Mouse (Mus musculus) forebrain, postnatal 0 days (tissue): ENCODE results near the gene Rhbdf2. TPM values are rescaled to one million over a fixed set of nuclear protein-coding genes. Genes with fewer than 3 reads are reported as not detected.

Source experiments
- ATAC-seq: fragments of 200-750 bp; cut with Nextera tagmentation; 2 replicates; pipeline ENCODE4 v1.8.0; 2017; ENCODE audit warnings: mild to moderate bottlenecking, moderate library complexity
- DNase-seq: peaks from one replicate; pipeline ENCODE4 v3.0.0-alpha.2; 2015
- H3K27ac ChIP-seq: fragments of 300-500 bp; sonication (generic); 2 replicates; pipeline ENCODE4 v1.5.1; 2014; ENCODE audit warnings: low read depth, mild to moderate bottlenecking, antibody characterized with exemption, low read length, moderate library complexity, mixed read lengths
- H3K27me3 ChIP-seq: fragments of 300-500 bp; sonication (generic); 2 replicates; pipeline ENCODE4 v1.6.1; 2014; ENCODE audit warnings: mild to moderate bottlenecking, low read length, mixed read lengths; ENCODE audit not compliant: insufficient read depth
- H3K36me3 ChIP-seq: fragments of 300-500 bp; sonication (generic); 2 replicates; pipeline ENCODE4 v1.6.1; 2014; ENCODE audit warnings: mild to moderate bottlenecking, moderate library complexity; ENCODE audit not compliant: insufficient read depth
- H3K4me1 ChIP-seq: fragments of 300-500 bp; sonication (generic); 2 replicates; pipeline ENCODE4 v1.6.1; 2014; ENCODE audit warnings: antibody characterized with exemption; ENCODE audit not compliant: insufficient read depth
- H3K4me2 ChIP-seq: fragments of 300-500 bp; sonication (generic); 2 replicates; pipeline ENCODE4 v1.6.1; 2014; ENCODE audit warnings: low read depth, mild to moderate bottlenecking, moderate library complexity
- H3K4me3 ChIP-seq: fragments of 300-500 bp; sonication (generic); 2 replicates; pipeline ENCODE4 v1.5.1; 2014; ENCODE audit warnings: low read depth, low read length, mixed read lengths
- H3K9ac ChIP-seq: fragments of 300-500 bp; sonication (generic); 2 replicates; pipeline ENCODE4 v1.6.1; 2014; ENCODE audit warnings: mild to moderate bottlenecking
- H3K9me3 ChIP-seq: fragments of 300-500 bp; sonication (generic); 2 replicates; pipeline ENCODE4 v1.6.1; 2016; ENCODE audit warnings: low read length
- CTCF ChIP-seq: sonication (generic); IDR thresholded peaks from 2 replicates; pipeline ENCODE4 v1.5.1; 2016; ENCODE audit warnings: antibody characterized with exemption, control low read depth, low read depth
- WGBS: fragments of 180-500 bp; shearing (Covaris S2); extraction: QIAGEN DNeasy Blood & Tissue Kit; methylation state at CpG from one replicate; pipeline ENCODE4 v1.1.7; 2014; 5-methylcytosine and 5-hydroxymethylcytosine counted together
- polyA plus RNA-seq: library from polyadenylated mRNA; unstranded; fragments of >200 nt; fragmentation: Nextera tagmentation; extraction: Ambion mirVana; gene quantifications from 2 replicates; pipeline ENCODE4 v1.2.1, GENCODE M21; 2015
- total RNA-seq: library from RNA; depleted of rRNA; stranded (reverse); fragments of >200 nt; gene quantifications from 2 replicates; pipeline ENCODE4 v1.2.3, GENCODE M21; 2014

The Rhbdf2 gene
- total and polyA plus RNA-seq, 2 experiments from 2014 or later, result 0.97 to 1.9 TPM

DNA sequence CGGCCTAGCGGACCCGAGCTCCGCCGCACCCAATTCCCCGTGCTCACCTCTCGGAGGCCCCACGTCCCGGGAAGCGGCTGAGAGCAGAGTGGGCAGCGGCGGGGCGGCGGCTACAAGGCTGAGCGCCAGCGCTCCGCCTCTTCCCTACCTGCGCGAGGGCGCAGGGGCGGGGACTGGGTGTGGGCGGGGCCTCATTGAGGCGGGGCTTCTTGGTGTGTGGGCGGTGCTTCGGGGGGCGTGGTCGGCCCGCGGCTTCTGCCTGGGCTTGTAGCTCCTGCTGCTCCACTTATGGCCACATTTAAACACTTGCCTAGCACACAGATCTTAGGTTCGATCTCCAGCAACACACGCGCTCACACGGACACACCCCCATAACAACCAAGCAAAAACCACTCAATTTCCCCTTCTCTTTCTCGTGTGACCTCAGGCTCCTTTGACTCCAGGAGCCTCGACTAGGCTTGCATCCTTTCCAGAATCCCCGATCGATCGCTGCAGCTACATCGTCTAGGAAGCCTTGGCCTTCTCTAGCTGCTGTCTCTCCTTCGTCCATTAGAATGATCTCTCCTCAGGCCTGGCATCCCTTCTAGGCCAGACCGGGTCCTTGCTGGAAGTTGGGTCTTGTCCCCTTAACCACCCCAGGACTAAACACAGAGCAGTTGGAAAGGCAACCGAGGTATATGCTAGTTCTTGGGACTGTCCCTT is 2.5 kb downstream of the Rhbdf2 start:
- H3K4me2 ChIP-seq, result peak overlapping the region; percentile 63
- H3K9ac ChIP-seq, result peak overlapping the region; percentile 37; the same call in 1 of the 2 replicates
- H3K9me3 ChIP-seq, result no peaks in the 10 kb centered on the region
- H3K36me3 ChIP-seq, result no peaks in the 10 kb centered on the region
- peak overlapping the region; percentile 41 for H3K4me3 ChIP-seq
- peaks cover 5% of the 10 kb centered on the region; the same call in 1 of the 2 replicates for H3K27me3 ChIP-seq
- H3K27ac ChIP-seq, result no peak overlapping the region
- TF ChIP-seq CTCF, result no peak
- DNase-seq, result peak; percentile 27
- WGBS, result 14% methylated on average over 42 of the region's 42 CpGs
- ATAC-seq, result no peak
- H3K4me1 ChIP-seq, result no peaks in the 10 kb centered on the region

- Histone ChIP-seq H3K27ac (no peak overlapping the region), H3K9ac (peak overlapping the region; percentile 37; the same call in 1 of the 2 replicates), H3K27me3 (peaks cover 5% of the 10 kb centered on the region; the same call in 1 of the 2 replicates), H3K4me3 (peak overlapping the region; percentile 41), H3K4me1 (no peaks in the 10 kb centered on the region), H3K36me3 (no peaks in the 10 kb centered on the region), H3K4me2 (peak overlapping the region; percentile 63), H3K9me3 (no peaks in the 10 kb centered on the region)
- WGBS, result 10% methylated on average over 40 of the region's 40 CpGs
- TF ChIP-seq CTCF, result peak; percentile 22
- DNase-seq, result no peak
- ATAC-seq, result no peak
Observed at GRCm38 (mm10) chr11:116623281-116624124, 3.3 kb downstream of the Rhbdf2 start.

DNA sequence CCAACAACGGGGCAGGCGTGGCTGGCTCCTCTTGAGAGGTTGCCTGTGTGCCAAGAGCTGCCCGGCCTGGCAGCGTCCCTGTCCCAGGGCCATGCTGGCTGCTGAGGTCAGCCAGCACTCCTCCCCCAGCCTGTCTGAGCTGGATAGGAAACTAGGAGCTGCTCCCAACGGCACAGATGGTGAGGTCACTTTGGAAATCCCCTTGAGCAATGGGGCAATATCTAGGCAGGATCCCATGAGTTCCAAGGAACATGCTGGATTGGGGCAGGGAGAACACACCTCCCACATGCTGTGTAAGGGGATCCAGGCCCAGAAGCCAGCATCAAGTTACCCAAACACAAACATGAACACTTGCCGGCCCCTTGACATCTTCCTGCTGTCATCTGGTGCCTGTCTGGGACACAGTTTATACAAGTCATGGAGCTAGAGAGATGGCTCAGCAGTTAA is 5.5 kb downstream of the Rhbdf2 start:
- H3K4me3 ChIP-seq, result no peak overlapping the region
- DNase-seq, result peak; percentile 35
- TF ChIP-seq CTCF, result no peak
- ATAC-seq, result peak; percentile 46
- H3K4me2 ChIP-seq, result no peak overlapping the region
- H3K27ac ChIP-seq, result no peak overlapping the region
- peaks cover 5% of the 10 kb centered on the region; the same call in 1 of the 2 replicates for H3K27me3 ChIP-seq
- H3K4me1 ChIP-seq, result no peaks in the 10 kb centered on the region
- no peaks in the 10 kb centered on the region for H3K9me3 ChIP-seq
- WGBS, result 36% methylated on average over 6 of the region's 6 CpGs
- no peaks in the 10 kb centered on the region for H3K36me3 ChIP-seq
- no peak overlapping the region for H3K9ac ChIP-seq

DNA sequence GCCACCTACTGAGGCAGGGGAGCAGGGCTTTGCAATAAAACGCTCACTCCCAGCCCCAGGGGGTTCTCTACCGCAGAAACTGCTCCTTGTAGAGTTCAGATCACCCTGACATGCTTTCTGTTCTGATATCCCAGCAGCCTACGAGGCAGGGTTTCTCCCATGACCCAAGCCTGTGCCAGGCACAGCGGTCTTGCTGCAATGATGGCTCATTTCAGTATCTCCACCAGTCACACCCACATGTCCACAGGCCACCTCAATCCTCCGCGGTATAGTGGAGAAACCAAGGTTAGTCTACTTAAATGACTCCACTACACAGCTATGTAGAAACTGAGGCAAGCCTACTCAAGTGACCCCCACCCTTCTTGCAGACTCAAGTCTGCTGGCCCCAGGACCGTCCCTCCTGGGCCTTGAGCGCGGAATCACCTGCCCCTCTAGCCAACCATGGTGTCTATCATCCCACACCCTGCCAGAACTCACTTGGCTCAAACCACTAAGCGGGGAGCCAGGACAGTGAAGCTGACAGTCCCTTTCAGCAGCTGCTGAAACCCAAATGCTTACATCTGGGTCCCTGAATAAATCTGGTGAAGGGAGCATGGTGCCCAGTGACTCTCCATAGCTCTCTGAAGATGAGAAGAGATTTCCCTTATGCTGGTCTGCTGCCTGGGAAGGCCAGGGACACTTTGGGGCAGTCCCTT is 6.1 kb downstream of the Rhbdf2 start:
- no peaks in the 10 kb centered on the region for H3K36me3 ChIP-seq
- H3K4me3 ChIP-seq, result no peak overlapping the region
- H3K9ac ChIP-seq, result no peak overlapping the region
- peaks cover 5% of the 10 kb centered on the region; the same call in 1 of the 2 replicates for H3K27me3 ChIP-seq
- DNase-seq (no peak), ATAC-seq (peak; percentile 33)
- no peak overlapping the region for H3K27ac ChIP-seq
- no peak for TF ChIP-seq CTCF
- WGBS, result 73% methylated on average over 10 of the region's 10 CpGs
- no peaks in the 10 kb centered on the region for H3K9me3 ChIP-seq
- no peak overlapping the region for H3K4me2 ChIP-seq
- H3K4me1 ChIP-seq, result no peaks in the 10 kb centered on the region

GRCm38 (mm10) chr11:116620073-116620472 is 6.7 kb downstream of the Rhbdf2 start:
- DNase-seq (no peak), ATAC-seq (no peak)
- Histone ChIP-seq H3K27me3 (peaks cover 3% of the 10 kb centered on the region; the same call in 1 of the 2 replicates), H3K4me1 (no peaks in the 10 kb centered on the region), H3K9me3 (no peaks in the 10 kb centered on the region), H3K4me2 (no peak overlapping the region), H3K36me3 (no peaks in the 10 kb centered on the region), H3K4me3 (no peak overlapping the region), H3K9ac (no peak overlapping the region), H3K27ac (no peak overlapping the region)
- 39% methylated on average over 9 of the region's 9 CpGs for WGBS
- TF ChIP-seq CTCF, result no peak

DNA sequence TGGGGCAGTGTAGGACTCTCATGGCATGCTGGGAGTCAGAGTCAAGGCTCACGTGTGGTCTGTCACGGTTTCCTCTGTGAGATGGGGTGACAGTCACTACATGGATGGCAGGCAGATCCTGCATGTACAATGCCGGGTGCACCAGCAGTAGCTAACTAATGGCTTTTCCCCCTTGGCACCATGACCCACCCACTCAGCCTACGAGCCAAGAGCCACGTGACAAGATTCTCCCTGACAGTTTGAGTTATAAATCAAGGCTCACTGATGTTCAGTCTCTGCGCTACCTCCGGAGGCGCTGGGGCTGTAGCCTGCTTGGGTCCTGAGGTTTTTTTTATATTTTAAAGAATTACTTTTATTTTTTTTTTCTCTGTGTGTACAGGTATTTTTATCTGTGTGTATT is 7.3 kb downstream of the Rhbdf2 start:
- ATAC-seq, result no peak
- Histone ChIP-seq H3K36me3 (no peaks in the 10 kb centered on the region), H3K4me1 (no peaks in the 10 kb centered on the region), H3K4me2 (no peak overlapping the region), H3K4me3 (no peak overlapping the region), H3K9me3 (no peaks in the 10 kb centered on the region), H3K27ac (no peak overlapping the region), H3K9ac (no peak overlapping the region), H3K27me3 (no peaks in the 10 kb centered on the region)
- no peak for DNase-seq
- 67% methylated on average over 8 of the region's 8 CpGs for WGBS
- TF ChIP-seq CTCF, result no peak
